Mouse (Mus musculus) C2C12 (cell line): ENCODE measurements around the gene Nf2. TPM values are rescaled to one million over a fixed set of nuclear protein-coding genes. Genes with fewer than 3 reads are reported as not detected.

Source experiments
- H3K27me3 ChIP-seq: one replicate; pipeline ENCODE4 v1.6.1; 2011; ENCODE audit not compliant: control insufficient read depth, insufficient read depth, insufficient read length
- H3K36me3 ChIP-seq: one replicate; pipeline ENCODE4 v1.6.1; 2011; ENCODE audit not compliant: control insufficient read depth, insufficient read depth
- H3K4me3 ChIP-seq: one replicate; pipeline ENCODE4 v1.5.1; 2011; ENCODE audit warnings: mild to moderate bottlenecking, control low read depth; ENCODE audit not compliant: poor library complexity, insufficient read depth, severe bottlenecking
- H3K79me2 ChIP-seq: one replicate; pipeline ENCODE4 v1.6.1; 2011; ENCODE audit not compliant: control insufficient read depth, insufficient read depth
- H3K79me3 ChIP-seq: one replicate; pipeline ENCODE4 v1.6.1; 2011; ENCODE audit warnings: low read depth, control low read depth
- H3ac ChIP-seq: one replicate; pipeline ENCODE3; 2011; ENCODE audit warnings: low read depth; ENCODE audit not compliant: control insufficient read depth, insufficient read length
- CEBPB ChIP-seq: IDR thresholded peaks from one replicate; pipeline ENCODE4 v1.6.1; 2011; ENCODE audit warnings: low read depth, mild to moderate bottlenecking, control low read depth, moderate library complexity
- CTCF ChIP-seq: IDR thresholded peaks from one replicate; pipeline ENCODE4 v1.5.1; 2011; ENCODE audit not compliant: control insufficient read depth, insufficient read depth, insufficient read length
- FOSL1 ChIP-seq: IDR thresholded peaks from one replicate; pipeline ENCODE4 v1.8.0; 2011; ENCODE audit warnings: mild to moderate bottlenecking, low read length; ENCODE audit not compliant: poor library complexity, insufficient read depth, severe bottlenecking
- MAX ChIP-seq: IDR thresholded peaks from one replicate; pipeline ENCODE4 v1.6.1; 2011; ENCODE audit warnings: mild to moderate bottlenecking, control low read depth
- MYOD1 ChIP-seq: IDR thresholded peaks from one replicate; pipeline ENCODE4 v1.6.1; 2011; ENCODE audit warnings: low read depth; ENCODE audit not compliant: control insufficient read depth, insufficient read length
- MYOG ChIP-seq: IDR thresholded peaks from one replicate; pipeline ENCODE4 v1.6.1; 2011; ENCODE audit not compliant: control insufficient read depth, insufficient read length; ENCODE audit errors: extremely low read depth
- USF1 ChIP-seq: IDR thresholded peaks from one replicate; pipeline ENCODE4 v1.6.1; 2011; ENCODE audit warnings: low read depth, mild to moderate bottlenecking, control low read depth, moderate library complexity
- polyA plus RNA-seq: library from polyadenylated mRNA; unstranded; fragments of >200 nt; fragmentation: generic; extraction: Trizol; gene quantifications from one replicate; pipeline ENCODE4 v1.2.1, GENCODE M21; 2012; ENCODE audit warnings: missing spikeins

Nf2 gene
- polyA plus RNA-seq, 1 experiment = 36.2 TPM

GRCm38 (mm10) chr11:4840942-4841526, 8.3 kb downstream of the Nf2 start:
- H3ac ChIP-seq = no peak overlapping the region
- H3K4me3 ChIP-seq = no peak overlapping the region
- peaks cover 45% of the 10 kb centered on the region for H3K79me3 ChIP-seq
- peaks cover 86% of the 10 kb centered on the region for H3K79me2 ChIP-seq
- TF ChIP-seq MYOG (no peak), CTCF (no peak), CEBPB (peak; percentile 61), FOSL1 (no peak)
- no peaks in the 10 kb centered on the region for H3K36me3 ChIP-seq
- no peaks in the 10 kb centered on the region for H3K27me3 ChIP-seq

- Histone ChIP-seq H3ac (no peak overlapping the region), H3K27me3 (no peaks in the 10 kb centered on the region), H3K4me3 (no peak overlapping the region), H3K79me3 (peaks cover 55% of the 10 kb centered on the region), H3K79me2 (peaks cover 96% of the 10 kb centered on the region), H3K36me3 (no peaks in the 10 kb centered on the region)
- TF ChIP-seq MYOD1 (no peak), USF1 (no peak), CEBPB (peak; percentile 94)
Measured at GRCm38 (mm10) chr11:4838235-4838634, 11.1 kb downstream of the Nf2 start.

- Histone ChIP-seq H3K4me3 (no peak overlapping the region), H3K79me3 (peaks cover 52% of the 10 kb centered on the region), H3K27me3 (no peaks in the 10 kb centered on the region), H3ac (no peak overlapping the region), H3K36me3 (no peaks in the 10 kb centered on the region), H3K79me2 (peaks cover 98% of the 10 kb centered on the region)
- no peak for TF ChIP-seq FOSL1
Measured at GRCm38 (mm10) chr11:4837342-4837741, 12.0 kb downstream of the Nf2 start.

GRCm38 (mm10) chr11:4836755-4837154, 12.6 kb downstream of the Nf2 start:
- no peak overlapping the region for H3ac ChIP-seq
- peaks cover 98% of the 10 kb centered on the region for H3K79me2 ChIP-seq
- no peaks in the 10 kb centered on the region for H3K36me3 ChIP-seq
- H3K27me3 ChIP-seq = no peaks in the 10 kb centered on the region
- H3K79me3 ChIP-seq = peaks cover 49% of the 10 kb centered on the region
- no peak overlapping the region for H3K4me3 ChIP-seq
- TF ChIP-seq USF1 (no peak), CEBPB (no peak), CTCF (peak; percentile 19), FOSL1 (no peak)

- Histone ChIP-seq H3ac (no peak overlapping the region), H3K36me3 (no peaks in the 10 kb centered on the region)
Measured at GRCm38 (mm10) chr11:4835436-4835835, 13.9 kb downstream of the Nf2 start.

GRCm38 (mm10) chr11:4833295-4833939, 15.9 kb downstream of the Nf2 start:
- Histone ChIP-seq H3K27me3 (no peaks in the 10 kb centered on the region), H3K4me3 (no peak overlapping the region), H3K79me3 (peaks cover 36% of the 10 kb centered on the region), H3ac (no peak overlapping the region), H3K36me3 (no peaks in the 10 kb centered on the region), H3K79me2 (peaks cover 98% of the 10 kb centered on the region)
- TF ChIP-seq MAX = no peak
- no peak for TF ChIP-seq MYOD1
- no peak for TF ChIP-seq MYOG
- no peak for TF ChIP-seq USF1
- no peak for TF ChIP-seq CEBPB
- no peak for TF ChIP-seq FOSL1
- TF ChIP-seq CTCF = no peak

More at GRCm38 (mm10) chr11:4835436-4835835, 13.9 kb downstream of the Nf2 start:
- Histone ChIP-seq H3K79me2 (peaks cover 98% of the 10 kb centered on the region), H3K27me3 (no peaks in the 10 kb centered on the region), H3K79me3 (peaks cover 45% of the 10 kb centered on the region), H3K4me3 (no peak overlapping the region)
- TF ChIP-seq MYOG (no peak), USF1 (no peak), MAX (no peak), CTCF (no peak), MYOD1 (no peak), CEBPB (no peak), FOSL1 (no peak)
